Mouse (Mus musculus) bone marrow macrophage, adult 2 months (primary cell): Measurements from ENCODE around the gene Gtf2a1l.

Source experiments
- CTCF ChIP-seq: IDR thresholded peaks from 2 replicates; pipeline ENCODE4 v1.5.1; 2012; ENCODE audit warnings: low read depth, mild to moderate bottlenecking, low read length, moderate library complexity
- POLR2A ChIP-seq: IDR thresholded peaks from 2 replicates; pipeline ENCODE4 v1.6.1; 2012; ENCODE audit warnings: mild to moderate bottlenecking, low read depth, low read length, borderline replicate concordance

- TF ChIP-seq CTCF: no peak
- no peak for TF ChIP-seq POLR2A
Measured at GRCm38 (mm10) chr17:88670800-88671199, 2.3 kb downstream of the Gtf2a1l start.
